Mouse (Mus musculus) liver, adult 2 months (tissue): ENCODE measurements around the gene Chd6.

ENCODE experiments used
- CTCF ChIP-seq: fragments of 200-500 bp; IDR thresholded peaks from 2 replicates; pipeline ENCODE4 v1.5.1; 2011; ENCODE audit warnings: low read depth, low read length, control low read depth
- POLR2A ChIP-seq: fragments of 200-500 bp; IDR thresholded peaks from 2 replicates; pipeline ENCODE4 v1.6.1; 2011; ENCODE audit warnings: low read length, control low read depth; ENCODE audit not compliant: insufficient read depth; ENCODE audit errors: extremely low read depth

GRCm38 (mm10) chr2:160918930-160919215 lies 190.0 kb downstream of the Chd6 start:
- TF ChIP-seq POLR2A (no peak), CTCF (no peak)
